Mouse (Mus musculus) spleen, embryonic (tissue): ENCODE measurements around the gene Mfrp.

Experiments
- CTCF ChIA-PET: fragments of 350-600 bp; sonication (Branson Sonifier 250); formaldehyde crosslinking; loops from one replicate; lab custom pipeline; 2022; lab: Charles Lee

Gene Mfrp

GRCm38 (mm10) chr9:44126746-44127145 lies 25.2 kb downstream of the Mfrp start:
- CTCF ChIA-PET: interaction anchor here (0.6 to 0.7 kb wide), 3 partner anchors 29 to 783 kb away, joined by 3 to 27 read pairs (median 5); no protein-coding TSS in a partner anchor

- CTCF ChIA-PET: interaction anchor here (0.7 kb wide), 2 partner anchors 29 to 143 kb away, joined by 3 to 27 read pairs; no protein-coding TSS in a partner anchor
Measured at GRCm38 (mm10) chr9:44127351-44127801, 25.8 kb downstream of the Mfrp start.

GRCm38 (mm10) chr9:44129633-44130032 lies 28.1 kb downstream of the Mfrp start:
- CTCF ChIA-PET: no interaction called here

GRCm38 (mm10) chr9:44130034-44130433 lies 28.5 kb downstream of the Mfrp start:
- CTCF ChIA-PET: no interaction called here

- CTCF ChIA-PET: interaction anchor here (0.7 kb wide), 1 partner anchor 8 kb away, joined by 9 read pairs; no protein-coding TSS in a partner anchor
Measured at GRCm38 (mm10) chr9:44130581-44131275, 29.2 kb downstream of the Mfrp start.

GRCm38 (mm10) chr9:44131276-44131590 lies 29.7 kb downstream of the Mfrp start:
- CTCF ChIA-PET: interaction anchor here (0.7 kb wide), 2 partner anchors 8 to 51 kb away, joined by 4 to 9 read pairs; no protein-coding TSS in a partner anchor

DNA sequence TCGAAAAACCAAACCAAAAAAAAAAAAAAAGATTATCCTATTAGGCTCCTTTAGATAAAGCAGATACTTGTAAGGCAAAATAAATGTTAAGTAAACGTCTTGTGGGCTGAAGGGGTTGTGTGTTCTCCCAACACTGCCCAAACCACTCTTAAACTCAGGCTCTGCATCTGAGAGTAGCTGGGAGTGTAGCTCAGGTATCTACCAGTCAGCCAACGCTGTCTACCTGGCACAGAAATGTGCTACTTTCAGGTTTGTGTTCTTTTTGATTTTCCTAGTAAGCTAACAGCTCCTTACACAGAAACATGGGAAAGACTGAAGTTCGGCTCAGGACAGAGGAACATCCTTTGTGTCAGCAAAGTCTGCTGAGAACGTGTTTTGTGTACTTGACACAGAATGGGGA lies 30.7 kb downstream of the Mfrp start:
- CTCF ChIA-PET: interaction anchor here (0.6 kb wide), 1 partner anchor 275 kb away, joined by 3 read pairs; the partner anchor contains the start of genes Rps25 and Trappc4

GRCm38 (mm10) chr9:44133287-44133686 lies 31.8 kb downstream of the Mfrp start:
- CTCF ChIA-PET: no interaction called here

DNA sequence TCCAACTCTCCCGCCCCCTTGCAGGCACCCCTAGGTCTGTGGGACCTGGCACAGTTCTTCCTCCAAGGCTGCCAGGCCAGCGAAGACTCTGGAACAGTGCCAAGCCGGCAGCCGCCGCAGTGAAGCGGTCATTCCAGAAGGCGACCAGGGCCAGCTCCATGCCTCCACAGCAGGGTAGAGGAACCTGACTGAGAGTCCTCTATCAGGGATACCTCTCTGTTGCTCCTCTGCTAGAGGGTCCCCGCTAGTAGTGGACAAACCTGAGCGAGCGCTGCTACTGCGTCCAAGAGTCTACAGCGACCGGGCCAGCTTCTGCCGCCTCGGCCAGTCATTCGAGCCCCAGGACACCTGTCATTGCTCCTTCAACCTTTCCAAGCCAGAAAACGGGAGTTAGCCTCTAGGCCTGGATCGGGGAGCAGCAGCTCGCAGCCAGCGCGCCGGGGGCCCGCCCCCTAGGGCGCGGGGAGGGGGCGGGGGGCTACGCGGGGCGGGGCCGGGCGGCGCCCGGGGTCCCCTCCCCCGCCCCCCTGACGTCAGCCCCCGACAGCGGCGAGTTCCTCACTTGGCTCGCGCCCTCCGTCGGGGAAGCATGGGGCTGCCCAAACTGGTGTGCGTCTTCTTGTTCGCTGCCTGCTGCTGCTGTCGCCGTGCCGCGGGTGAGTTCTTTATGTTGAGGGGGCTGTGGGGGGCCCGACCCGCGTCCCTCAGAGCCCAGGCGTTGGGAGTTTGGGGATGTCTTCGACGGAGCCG lies 32.7 kb downstream of the Mfrp start, which contains the start of gene Mcam:
Gene Mcam (plus strand): TSS at position 369 of the 750 bp plus-strand sequence.
- CTCF ChIA-PET: no interaction called here

DNA sequence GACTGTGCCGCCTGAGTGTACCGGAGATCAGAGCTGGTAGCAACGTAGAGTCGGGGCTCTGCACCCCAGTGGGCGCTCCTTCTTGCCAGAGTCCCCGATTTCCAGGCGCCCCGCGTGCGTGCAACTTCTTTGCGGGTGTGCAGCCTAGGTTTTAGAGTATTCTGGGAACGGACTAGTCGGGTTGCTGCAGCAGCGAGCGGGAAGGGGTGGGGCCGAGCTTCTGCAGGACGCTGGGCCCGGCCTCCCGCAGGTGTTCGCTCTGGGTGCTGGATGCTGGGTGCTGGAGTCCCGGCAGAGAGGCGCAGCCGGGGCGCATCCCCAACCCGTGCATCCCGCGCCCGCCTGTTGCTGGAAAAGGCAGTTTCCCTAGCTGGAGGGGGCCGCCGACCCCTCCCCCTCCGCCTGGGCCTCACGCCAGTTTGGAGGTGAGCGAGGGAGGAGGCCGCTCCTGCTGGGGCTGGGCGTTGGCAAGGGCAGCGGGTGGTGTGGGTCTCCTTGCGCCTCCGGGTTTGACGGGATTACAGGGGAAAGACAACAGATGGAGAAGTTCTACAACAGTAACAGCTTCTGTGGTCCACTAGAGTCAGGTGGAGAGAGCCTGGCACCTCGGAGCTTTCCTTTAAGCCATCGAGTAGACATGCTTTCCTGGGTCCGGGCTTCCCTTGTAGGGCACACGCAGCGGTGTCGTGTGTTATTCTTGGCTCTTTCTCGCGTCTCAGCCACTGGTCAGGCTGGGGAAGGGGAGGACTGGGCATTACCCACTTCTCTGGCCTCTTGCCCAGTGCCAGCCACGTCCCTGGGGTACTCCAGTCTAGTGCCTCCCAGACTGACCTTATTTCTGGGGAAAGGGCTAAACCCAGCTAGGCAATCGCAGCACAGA lies 33.6 kb downstream of the Mfrp start:
- CTCF ChIA-PET: interaction anchor here (0.7 to 1.0 kb wide), 2 partner anchors 16 to 196 kb away, joined by 3 read pairs; no protein-coding TSS in a partner anchor

DNA sequence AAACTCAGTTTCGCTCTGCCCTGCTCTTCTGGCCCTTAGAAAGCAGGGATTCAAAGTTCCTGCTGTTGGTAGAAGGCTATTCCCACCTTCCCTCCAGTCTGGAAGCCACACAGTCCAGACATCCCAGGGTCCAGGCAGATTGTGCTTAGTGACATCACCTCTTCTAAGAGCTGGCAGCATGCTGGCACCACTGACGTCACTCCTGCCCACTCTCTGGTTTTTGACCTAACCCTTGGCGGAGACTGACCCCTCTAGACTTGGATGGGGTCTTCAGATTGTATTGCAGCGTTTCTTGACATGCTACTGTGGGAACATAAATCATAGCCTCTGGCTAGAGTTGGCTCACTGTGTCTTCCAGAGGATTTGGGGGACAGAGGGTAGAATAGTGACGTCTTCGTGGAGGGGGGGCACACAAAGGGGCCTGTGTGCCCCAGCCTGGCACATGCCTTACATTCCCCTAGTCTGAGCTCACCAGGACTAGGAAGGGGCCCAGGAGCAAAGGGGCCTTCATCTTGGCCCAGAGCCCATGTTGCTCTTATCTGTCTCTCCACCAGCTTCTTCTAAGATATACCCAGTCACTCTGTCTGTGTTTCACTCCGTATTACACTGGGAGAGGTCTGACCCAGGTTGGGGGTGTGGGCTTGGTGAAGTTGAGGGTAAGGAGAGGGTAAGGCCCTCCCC lies 34.3 kb downstream of the Mfrp start:
- CTCF ChIA-PET: interaction anchor here (1.0 kb wide), 1 partner anchor 17 kb away, joined by 3 read pairs; no protein-coding TSS in a partner anchor

DNA sequence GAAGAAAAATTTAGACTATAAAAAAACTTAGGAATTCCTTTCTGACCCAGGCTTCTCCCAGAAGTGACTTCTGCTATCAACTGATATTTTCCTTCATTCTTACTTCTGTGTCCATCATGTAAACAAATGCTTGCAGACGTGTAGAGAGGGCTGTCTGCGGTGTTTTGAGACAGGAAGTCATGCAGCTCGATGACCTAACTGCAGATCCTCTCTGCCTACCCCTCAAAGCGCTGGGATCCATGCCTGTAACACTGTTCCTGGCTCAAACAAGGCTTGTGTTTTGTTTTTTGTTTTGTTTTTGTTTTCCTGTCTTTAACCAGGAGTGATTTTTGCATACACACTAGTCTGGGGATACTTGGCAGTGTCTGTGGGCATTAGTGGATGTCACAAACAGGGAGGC lies 36.3 kb downstream of the Mfrp start:
- CTCF ChIA-PET: no interaction called here

- CTCF ChIA-PET: no interaction called here
Measured at GRCm38 (mm10) chr9:44141951-44142350, 40.4 kb downstream of the Mfrp start.

GRCm38 (mm10) chr9:44143421-44143820 lies 41.9 kb downstream of the Mfrp start:
- CTCF ChIA-PET: interaction anchor here (0.6 to 0.7 kb wide), 2 partner anchors 18 to 57 kb away, joined by 3 read pairs; no protein-coding TSS in a partner anchor

DNA sequence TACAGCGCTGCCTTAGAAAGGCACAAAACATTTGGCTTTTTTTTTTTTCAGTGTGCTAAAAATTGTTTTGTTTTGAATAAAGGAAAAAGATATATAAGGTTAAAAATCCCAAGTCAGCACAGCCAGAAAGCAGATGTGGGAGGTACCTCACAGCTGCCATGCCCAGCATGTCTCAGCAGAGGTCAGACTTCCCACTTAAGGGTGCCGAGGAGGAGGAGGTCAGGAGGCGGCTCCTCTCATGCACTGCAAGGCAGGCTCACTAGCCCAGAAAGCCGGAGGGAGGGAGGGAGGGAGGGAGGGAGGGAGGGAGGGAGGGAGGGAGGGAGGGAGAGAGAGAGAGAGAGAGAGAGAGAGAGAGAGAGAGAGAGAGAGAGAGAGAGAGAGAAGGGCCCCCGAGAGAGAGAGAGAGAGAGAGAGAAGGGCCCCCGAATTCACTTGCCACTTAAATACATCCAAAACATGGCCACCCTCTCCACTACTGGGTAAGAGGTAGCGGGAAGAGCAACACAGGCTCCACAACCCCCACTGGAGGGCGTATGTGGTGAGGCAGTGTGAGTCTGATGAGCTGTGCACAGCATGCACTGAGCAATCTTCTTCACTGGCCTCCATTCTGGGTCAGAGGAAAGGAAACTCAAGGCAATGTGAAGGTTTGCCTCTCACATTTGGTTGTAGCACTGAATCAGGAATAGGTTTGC lies 42.6 kb downstream of the Mfrp start:
- CTCF ChIA-PET: interaction anchor here (0.7 kb wide), 1 partner anchor 19 kb away, joined by 3 read pairs; no protein-coding TSS in a partner anchor

DNA sequence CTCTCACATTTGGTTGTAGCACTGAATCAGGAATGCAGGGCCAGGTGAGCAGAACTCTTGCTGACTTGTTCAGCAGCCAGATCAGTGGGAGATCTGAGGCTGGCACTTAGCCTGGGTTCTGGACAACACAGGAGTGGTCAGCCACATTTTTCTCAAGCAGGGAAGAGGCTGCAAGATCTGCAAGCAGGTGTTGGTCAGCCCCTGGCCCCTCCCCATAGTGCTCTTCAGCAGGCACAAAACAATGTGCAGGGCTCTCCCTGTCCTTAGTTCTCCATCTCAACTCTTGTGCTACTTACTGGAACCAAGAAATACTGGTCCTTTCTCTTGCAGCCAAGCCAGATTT lies 43.2 kb downstream of the Mfrp start:
- CTCF ChIA-PET: no interaction called here

DNA sequence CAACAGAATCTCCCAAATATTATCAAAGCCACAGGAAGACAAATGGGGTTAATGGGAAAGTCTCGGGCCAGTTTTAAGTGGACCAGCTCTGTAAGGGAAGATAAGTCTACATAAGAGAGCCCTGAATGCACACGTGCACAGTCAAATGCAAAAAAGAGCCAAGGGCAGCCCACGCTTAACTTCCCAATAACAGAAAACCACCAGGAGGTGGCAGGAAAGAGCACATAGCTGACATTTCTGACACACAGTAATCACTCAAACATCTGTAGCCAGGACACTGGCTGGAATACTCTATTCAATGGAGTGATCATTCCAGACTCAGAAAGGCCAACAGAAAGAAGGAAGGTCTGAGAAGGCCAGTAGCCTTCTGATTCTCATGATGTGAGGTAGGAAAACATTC lies 45.8 kb downstream of the Mfrp start:
- CTCF ChIA-PET: no interaction called here
